Mouse (Mus musculus): Measurements from ENCODE around the gene Mertk.

Gene Mertk

DNA sequence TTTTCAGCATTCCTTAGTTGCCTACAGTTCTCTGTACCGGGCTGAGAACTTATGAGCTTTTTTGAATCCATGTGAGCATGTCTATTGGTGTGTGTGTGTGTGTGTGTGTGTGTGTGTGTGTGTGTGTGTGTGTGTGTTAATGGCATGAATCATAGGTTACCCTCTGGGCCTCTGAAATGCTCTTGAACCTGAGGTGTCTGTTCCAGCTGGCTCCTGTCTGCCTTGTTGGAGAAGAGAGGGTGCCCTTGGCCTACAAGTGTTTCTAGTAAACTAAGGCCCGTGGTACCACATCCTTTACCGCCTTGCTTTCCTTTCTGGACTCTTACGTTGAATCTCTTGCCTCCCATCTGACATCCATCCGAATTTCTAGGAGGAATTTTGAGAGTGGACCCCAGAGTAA, 27.3 kb downstream of the Mertk start:
- no peak for DNase-seq

DNA sequence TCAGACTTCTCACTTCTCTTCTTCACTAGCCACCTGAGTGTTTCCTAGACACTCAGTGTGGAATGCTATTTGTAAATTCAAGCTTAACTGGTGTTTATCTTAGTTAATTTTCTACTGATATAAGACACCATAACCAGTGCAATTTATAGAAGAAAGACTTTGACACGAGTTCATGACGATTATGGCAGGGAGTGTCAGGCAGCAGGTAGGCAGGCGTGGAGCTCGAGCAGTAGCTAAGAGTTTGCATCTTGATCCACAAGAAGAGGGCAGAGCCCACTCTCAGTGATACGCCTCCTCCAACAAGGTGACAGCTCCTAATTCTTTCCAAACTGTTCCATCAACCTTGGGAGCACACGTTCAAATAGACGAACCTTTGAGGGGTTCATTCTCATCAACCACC, 27.9 kb downstream of the Mertk start:
- DNase-seq, result no peak

DNA sequence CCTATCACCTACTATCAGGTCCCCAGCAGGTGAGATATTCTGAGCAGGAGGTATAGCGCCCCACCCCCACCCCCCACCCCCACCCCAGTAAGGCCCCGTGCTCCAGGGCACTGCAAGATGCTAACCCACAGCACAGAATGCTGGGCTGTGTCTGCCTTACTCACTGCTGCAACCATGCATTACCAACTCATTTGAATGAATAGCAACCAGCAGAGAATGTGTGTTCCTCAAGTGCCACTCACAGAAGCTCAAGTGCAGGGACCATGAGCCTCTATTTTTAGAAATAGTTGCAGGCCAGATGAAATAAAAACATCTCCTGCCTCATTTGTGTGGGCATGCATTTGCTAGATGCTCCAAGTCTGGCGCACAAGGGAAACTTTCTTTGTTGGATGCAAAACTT, 28.8 kb downstream of the Mertk start:
- no peak for DNase-seq

DNA sequence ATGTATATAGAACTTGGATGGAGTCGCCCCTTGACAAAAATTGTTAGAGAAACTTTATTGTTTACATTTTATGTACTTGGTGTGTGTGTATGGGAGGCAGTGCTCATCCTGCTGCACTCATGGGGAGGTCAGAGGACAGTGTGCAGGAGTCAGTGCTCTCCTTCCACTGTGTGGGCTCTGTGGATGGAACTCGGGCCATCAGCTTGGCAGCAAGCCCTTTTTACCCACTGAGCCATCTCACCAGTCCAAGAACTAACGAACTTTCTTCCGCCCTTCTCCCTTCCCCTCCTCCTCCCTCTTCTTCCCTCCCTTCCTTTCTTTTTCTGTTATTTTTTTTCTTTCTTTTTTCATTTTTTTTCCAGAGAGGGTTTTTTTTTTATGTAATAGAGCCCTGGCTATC, 29.3 kb downstream of the Mertk start:
- no peak for DNase-seq

DNA sequence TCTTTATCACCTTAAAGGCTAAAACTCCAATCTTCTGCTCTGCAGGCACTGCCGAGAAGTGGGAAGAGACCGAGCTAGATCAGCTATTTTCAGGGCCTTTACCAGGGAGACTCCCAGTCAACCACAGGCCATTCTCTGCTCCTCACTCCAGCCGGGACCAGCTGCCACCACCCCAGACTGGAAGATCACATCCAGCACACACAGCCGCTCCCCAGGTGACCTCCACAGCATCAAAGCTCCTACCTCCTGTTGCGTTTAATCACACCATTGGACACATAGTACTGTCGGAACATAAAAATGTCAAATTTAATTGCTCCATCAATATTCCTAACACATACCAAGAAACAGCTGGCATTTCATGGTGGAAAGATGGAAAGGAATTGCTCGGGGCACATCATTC, 30.4 kb downstream of the Mertk start:
- no peak for DNase-seq

DNA sequence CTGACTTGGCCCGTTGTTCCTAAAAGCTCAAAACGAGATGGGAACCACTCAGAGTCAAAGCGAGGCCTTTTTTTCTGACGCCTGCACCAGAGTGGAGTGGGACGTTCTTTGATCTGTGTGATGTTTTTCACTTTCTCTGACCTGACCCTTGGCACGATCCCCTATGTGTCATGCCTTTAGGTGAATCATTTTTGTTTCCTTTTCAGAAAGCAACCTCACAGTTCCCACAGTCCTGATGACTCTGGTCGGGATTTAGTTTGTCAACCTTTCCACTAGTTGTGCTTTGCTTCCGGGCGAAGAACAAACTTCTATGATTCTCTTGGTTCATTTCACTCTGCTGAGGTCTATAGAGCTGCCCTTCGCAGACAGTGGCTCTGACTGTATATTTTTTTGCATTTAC, 32.8 kb downstream of the Mertk start:
- no peak for DNase-seq

DNA sequence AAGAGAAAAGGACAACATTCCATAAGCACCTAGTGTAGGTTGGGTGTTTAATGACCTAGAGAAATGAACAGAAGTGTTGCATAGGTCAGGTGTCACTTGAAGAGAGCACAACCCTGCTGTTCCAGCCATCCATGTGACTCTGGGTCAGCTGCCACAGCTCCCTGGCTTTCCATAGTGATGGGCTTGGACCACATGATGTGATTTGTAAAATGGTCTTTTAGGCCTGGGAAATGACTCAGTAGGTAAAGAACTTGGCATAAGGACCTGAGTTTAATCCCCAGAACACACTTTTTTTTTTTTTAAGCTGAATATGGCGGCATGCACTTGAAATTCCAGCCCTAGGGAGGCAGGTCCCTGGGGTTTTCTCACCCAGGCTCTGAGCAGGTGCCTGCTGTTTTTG, 33.2 kb downstream of the Mertk start:
- DNase-seq, result no peak

DNA sequence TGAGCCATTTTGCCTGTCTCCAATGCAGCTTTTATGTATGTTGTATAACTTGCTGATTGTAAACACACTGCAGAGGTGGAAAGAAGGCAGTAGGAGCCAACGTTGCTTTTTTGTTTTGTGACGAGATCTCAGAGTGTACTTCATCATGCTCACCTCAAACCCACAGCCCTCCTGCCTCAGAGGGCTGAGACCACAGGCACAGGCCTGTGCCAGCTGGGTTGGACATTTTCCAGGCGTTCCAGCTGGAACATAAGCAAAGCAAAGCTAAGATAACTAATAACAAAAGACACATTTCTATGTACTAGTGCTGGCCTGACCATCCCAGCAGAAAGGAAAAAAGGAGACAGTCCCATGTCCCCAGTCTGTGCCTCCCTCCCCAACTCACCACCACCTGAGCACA, 36.3 kb downstream of the Mertk start:
- no peak for DNase-seq

DNA sequence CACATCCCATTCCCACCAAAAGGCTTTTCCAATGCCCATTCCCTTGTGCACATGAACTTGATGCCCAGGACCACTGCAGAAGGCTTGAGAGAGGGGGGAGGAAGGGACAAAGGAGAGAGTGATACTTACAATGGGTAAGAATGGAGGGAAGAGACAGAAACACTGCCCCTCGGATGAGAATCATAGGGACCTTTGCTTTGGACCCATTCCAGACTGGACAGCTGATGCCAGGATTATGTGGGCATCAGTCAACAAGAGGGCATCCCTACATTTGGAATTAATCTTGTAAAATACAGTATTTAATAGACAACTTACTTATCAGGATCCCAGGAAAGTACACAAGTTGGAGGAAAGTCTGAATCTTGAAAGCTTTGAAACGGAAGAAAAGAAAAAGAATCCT, 38.3 kb downstream of the Mertk start:
- DNase-seq, result no peak

DNA sequence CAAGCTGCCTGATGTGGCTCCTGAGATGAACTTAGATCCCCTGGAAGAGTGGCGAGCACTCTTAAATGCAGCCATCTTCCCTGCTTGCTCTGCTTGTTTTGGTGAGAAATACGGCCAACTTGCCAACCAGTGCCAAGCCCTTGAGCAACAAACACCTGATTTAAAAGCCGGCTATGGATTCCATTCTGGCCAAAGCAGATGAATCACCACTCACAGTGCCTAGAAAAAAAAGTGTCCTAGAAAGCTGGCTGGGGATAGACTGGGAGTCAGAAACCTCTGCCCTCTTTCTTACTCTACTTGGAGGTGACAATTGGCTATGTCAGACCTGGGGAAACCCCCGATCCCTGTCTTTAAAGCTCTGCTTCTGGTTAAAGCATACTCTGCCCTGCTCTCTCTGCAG, 39.0 kb downstream of the Mertk start:
- DNase-seq, result no peak

DNA sequence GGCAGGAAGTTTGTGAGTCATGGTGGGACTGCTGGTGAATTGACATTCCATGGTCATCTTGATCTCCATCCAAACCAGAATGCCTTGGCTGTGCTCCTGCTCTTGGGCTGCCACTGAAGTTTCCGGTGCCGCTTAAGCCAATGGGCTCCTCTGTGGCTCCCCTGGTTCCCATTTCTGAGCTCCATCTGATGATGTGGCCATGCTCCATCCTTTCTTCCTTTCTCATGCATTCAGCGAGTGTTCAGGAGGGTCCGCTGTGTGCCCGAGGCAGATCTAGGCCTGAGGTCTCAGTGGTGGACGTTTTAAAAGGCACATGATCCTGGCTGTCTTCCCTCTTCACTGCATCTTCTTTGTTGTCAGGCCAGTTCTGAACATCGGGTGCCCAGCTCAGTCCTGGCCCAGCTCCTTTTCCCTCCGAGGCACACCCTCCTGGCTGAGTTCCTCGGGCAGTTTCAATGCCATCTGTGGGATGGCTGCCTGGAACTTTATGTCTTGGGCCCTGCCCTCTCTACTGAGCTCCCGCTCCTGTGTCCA, 40.0 kb downstream of the Mertk start:
- no peak for DNase-seq

DNA sequence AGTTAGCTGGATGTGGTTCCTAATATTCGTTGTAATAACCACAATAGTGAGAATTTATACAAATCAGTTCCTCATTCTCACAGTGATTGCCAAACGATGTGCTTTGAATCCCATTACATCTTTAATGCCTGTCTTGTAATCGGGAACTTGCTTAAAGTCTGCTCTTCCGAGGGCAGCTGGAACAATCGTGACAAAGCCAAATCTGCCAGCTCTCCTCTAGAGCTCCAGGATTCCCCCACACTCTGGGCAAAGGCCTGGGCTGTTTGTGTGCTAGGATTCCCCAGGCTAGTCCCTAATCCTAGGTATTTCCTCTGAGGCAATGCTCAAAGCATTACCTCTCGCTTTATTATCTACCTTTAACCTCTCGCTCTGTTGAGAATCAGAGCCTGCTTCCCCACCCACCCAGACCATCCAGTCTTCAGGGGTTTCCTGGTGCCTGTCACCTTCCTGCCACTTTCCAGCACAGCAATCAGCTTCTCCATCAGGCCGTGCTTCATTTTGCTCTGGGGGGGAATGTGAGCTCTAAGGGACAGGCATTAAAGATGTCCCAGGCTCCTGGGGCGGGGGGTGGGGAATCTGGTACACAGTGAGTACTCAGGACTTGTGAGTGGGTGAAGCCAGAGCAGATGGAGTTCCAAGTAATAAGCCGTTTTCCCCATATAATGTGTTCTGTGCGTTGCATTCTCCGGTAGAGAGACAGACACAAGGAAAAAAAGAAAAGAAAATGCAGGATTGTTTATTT, 47.3 kb downstream of the Mertk start:
- no peak for DNase-seq

DNA sequence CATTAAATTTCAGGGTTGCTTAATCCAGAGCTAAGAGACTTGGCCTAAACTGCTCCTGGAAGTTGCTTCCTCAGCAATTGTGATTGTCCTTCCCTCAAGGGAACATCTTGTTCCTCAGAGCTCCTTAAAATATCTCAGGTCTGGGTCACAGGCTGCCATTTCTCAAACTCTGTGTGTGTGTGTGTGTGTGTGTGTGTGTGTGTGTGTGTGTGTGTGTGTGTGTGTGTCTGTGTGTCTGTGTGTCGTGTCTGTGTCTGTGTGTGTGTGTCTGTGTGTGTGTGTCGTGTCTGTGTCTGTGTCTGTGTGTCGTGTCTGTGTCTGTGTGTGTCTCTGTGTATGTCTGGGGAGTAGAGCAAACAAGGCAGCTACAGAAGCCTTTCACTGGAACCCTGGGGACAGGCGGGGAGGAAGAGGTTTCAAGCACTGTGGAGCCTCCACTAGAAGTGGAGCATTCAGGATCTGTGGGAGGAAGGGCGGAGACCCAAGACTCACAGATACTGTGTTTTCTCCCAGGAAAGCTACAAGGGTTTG, 47.9 kb downstream of the Mertk start:
- no peak for DNase-seq

DNA sequence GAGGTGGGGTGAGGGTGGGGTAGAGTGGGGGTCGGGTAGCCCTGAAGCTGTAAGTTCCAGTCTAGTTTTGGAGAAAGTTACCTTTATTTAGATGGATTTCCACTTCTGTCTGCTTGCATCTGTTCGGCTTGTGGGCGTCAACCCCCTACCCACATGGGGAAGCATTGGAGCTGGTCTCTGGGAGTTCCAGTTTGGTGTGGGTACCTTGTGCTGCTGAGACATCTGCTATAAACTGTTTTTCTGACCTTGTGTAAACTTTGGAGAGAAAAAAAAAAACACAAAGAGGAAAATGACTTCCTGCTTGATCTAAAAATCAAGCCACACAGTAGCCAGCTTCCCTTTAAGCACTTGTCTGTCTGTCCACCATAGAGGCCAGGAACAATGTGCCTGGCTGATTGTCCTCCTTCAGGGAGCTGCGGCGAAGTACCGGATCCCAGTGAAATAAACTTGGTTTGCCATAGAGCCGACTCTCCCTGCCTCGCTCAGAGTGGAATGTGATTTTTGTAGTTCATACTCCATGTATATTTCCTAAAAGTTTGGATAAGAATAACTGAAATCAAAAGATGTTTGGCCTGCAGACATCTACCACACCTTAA, 48.8 kb downstream of the Mertk start:
- no peak for DNase-seq

DNA sequence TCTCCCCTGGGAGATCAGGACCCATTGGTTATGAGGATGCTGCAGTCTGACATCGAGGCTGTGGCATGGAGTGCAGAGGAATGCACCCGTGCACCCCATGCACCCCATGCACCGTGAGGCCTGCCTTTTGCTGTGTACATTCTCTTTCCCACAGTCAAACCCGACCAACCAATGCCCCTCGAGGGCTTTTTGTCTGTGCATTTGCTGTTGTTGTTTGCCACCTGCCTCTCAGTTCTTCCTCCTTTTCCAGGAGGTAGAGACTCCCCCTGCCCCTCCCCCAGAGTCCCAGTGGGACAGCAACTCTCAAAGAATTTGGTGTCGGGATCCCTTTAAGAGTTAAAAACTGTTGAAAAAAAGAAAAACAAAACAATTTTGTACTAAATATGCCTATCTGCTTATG, 49.4 kb downstream of the Mertk start:
- no peak for DNase-seq

DNA sequence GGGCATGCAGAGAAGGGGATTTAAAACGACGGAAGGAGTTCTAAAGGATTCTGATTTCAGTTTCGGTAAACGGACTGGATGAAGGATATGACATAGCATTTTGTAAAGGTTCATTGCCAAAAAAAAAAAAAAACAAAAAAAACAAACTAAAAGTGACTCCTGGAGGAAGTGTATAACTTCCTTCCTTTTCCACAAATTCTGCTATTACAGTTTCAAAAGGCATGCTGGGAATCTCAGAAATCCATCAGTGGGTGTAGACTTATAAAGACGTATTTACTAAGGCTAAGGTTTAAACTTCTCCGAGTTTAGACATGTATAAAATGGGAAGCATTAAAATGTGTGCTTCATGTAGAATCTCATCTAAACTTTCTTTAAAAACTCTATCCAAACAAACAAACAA, 52.3 kb downstream of the Mertk start:
- no peak for DNase-seq

DNA sequence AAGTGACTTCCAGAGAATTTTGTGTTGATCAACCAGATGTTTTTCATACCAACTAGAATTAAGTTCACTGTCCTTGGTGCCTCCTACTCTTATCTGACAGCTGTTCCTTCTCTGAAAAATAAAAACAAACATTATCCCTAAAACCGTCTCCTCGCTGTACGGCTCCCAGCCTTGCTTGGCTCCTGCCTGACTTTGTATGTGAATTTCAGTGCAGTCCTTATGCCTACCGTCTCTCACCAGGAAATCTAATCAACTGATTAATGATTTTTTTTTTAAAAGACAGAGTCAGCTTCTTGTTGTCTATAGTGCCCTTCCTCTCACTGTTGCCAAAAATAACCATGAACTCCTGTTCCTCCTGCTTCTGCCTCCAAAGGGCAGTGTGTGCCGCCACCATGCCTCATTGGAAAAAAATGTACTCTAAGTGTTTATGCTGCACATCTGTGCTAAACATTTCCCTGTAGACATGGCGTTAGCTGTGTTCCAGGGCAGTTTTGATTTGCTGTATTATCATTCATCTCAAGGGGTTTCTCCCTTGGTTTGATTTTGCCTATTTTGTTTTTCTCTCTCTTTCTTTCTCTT, 54.6 kb downstream of the Mertk start:
- no peak for DNase-seq

DNA sequence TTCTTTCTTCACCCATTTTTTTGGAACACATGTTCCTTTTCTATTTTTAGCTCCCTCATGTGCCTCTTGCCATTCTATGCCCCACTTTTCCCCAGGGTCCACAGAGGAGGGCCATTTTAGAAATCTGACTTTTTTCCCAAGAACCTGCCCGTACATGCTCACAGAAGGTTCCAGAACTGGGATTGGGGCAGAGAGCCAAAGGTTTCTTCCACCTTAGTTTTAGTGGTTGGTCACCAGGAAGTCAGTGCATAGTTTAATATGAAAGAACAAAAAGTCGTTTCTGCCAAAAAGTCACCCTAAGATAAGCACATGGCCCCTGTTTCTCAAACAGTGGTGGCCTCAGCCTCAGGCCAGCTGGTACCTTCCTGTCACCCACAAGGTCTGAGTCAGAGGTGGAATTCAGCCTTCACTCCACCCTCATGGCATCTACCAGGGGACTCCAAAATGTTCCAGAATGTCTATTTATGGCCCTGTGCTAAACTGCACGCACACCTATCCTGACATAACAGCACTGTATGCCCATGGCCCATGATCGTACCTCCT, 56.5 kb downstream of the Mertk start:
- DNase-seq, result no peak

DNA sequence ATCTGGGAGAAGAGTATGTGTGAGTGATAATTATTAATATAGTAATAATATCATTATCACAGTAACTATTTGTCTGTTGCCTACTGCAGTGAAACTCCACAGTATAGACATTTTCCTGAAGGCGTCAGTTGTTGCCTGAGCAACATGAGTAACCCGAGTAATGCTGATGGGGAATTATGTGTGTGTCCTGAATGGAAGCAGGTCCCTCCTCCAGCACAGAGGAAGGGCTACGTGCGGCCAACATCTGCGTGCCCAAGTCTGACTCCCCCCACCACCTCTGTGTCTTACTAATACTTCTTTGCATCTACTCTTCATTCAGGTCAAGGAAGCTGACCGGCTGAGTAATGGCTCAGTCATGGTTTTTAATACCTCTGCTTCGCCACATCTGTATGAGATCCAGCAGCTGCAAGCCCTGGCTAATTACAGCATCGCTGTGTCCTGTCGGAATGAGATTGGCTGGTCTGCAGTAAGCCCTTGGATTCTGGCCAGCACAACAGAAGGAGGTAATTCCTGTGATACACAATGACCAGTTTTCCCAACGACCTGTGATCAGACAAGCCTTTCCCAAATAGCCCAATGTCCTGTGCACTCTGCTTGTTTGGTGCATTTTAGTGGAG, 60.1 kb downstream of the Mertk start:
- no peak for DNase-seq

DNA sequence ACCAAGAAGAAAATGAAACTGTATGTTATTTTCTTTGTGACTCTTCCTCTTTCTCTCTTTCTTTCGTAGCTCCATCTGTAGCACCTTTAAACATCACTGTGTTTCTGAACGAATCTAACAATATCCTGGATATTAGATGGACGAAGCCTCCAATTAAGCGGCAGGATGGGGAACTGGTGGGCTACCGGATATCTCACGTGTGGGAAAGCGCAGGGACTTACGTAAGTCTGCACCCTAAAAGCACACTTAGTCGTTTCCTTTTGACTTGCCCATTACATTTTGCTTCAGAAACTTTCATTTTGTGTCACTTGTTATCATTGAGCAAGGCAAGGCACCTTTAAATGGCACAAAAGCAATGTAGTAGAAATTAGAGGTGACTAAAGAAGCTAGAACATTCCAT, 63.3 kb downstream of the Mertk start:
- no peak for DNase-seq

DNA sequence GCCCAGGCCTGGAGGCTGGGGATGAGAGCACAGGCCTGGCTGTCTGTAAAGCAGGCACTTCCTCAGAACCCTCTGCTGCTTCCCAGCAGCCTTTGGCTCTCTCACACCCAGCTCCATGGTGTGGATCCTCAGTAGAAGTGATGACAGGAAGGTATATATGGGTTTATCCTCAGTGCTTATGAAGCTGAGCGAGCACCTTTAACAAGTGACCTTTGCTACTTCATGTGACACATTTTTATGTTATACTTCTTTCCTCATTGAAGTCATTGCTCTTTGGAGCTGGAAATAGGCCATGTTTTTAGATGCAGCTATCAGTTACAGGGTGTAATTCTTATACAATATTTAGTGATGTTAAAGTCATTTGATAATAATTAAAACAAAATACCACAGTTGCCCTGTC, 67.0 kb downstream of the Mertk start:
- DNase-seq, result no peak

DNA sequence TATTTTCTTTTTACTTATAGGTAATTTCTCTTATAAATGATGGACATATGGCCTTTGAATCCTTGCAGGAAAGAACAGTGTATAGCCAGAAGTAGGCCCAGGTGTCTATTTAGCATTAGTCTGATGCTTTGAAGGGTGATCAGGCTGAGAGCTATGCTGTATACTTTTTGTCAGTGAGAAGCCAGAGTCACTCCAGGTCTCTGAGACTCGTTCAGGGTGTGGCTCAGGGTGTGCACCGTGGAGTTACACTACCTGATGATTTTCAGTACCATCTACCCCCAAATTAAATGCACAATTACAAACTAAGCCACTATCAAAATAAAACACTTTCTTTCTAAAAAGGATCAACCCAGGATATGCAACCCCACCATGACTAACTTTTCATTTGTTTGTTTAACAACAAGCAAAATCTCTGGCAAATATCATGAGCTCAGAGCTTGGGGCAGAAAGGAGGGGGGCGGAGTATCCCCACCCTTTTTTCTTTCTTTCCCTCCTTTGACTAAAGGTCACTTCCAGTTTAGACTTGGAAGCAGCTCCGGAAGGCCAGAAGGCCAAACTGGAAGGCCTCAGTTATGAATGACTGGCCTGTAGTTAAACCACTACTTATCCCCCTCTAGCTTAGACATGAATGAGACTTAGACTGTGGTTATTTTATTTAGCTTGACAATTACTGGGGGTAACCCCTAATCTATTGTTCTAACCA, 69.9 kb downstream of the Mertk start:
- DNase-seq, result no peak

DNA sequence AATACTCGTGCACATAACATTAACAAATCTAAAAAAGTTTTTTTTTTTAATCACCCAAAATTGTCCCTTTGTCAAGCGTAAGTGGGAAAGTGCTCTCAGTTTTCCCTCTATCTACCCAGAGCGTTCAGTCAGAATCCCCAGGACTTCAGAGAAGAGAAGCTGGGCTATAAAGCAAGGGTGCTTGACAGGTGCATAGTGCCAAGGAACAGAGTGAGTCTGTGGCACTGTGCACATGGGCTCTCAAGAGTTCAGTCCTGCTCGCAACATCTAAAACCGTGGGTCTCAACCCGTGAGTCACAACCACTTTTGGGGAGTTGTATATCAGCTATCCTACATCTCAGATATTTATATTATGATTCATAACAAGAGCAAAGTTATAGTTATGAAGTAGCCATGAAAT, 71.8 kb downstream of the Mertk start:
- no peak for DNase-seq
